Mouse (Mus musculus) small intestine, adult 2 months (tissue): Measurements from ENCODE around the gene Col9a2. TPM values are rescaled to one million over a fixed set of nuclear protein-coding genes. Genes with fewer than 3 reads are reported as not detected.

Source experiments
- H3K27ac ChIP-seq: fragments of 200-500 bp; 2 replicates; pipeline ENCODE4 v1.5.1; 2012; ENCODE audit warnings: low read depth, low read length, control low read depth, inconsistent platforms; ENCODE audit not compliant: insufficient read depth
- H3K27me3 ChIP-seq: fragments of 200-500 bp; 2 replicates; pipeline ENCODE4 v1.6.1; 2012; ENCODE audit warnings: mild to moderate bottlenecking, moderate library complexity, low read length, inconsistent platforms; ENCODE audit not compliant: control insufficient read depth, insufficient read depth
- H3K36me3 ChIP-seq: fragments of 200-500 bp; 2 replicates; pipeline ENCODE4 v1.6.1; 2012; ENCODE audit warnings: mild to moderate bottlenecking, low read length, control low read depth, inconsistent platforms; ENCODE audit not compliant: control insufficient read depth, insufficient read depth
- H3K4me1 ChIP-seq: fragments of 200-500 bp; 2 replicates; pipeline ENCODE4 v1.6.1; 2012; ENCODE audit warnings: low read length, inconsistent platforms, mixed read lengths; ENCODE audit not compliant: control insufficient read depth, insufficient read depth, insufficient read length
- H3K4me3 ChIP-seq: fragments of 200-500 bp; 2 replicates; pipeline ENCODE4 v1.5.1; 2012; ENCODE audit warnings: low read depth, mild to moderate bottlenecking, control low read depth, inconsistent platforms, low read length, moderate library complexity
- CTCF ChIP-seq: fragments of 200-500 bp; IDR thresholded peaks from 2 replicates; pipeline ENCODE4 v1.5.1; 2012; ENCODE audit warnings: low read depth, mild to moderate bottlenecking, control low read depth, inconsistent platforms, low read length, moderate library complexity, mixed read lengths; ENCODE audit not compliant: insufficient replicate concordance, insufficient read length; ENCODE audit errors: extremely low read depth
- POLR2A ChIP-seq: fragments of 200-500 bp; IDR thresholded peaks from 2 replicates; pipeline ENCODE4 v1.6.1; 2012; ENCODE audit warnings: low read depth, mild to moderate bottlenecking, control low read depth, inconsistent platforms, low read length, moderate library complexity
- WGBS: fragments of 180-500 bp; shearing (Covaris S2); methylation state at CpG from one replicate; pipeline ENCODE4 v1.1.7; 2018; 5-methylcytosine and 5-hydroxymethylcytosine counted together
- polyA plus RNA-seq: library from polyadenylated mRNA; depleted of rRNA; stranded (reverse); fragments of >200 nt; gene quantifications from 2 replicates; pipeline ENCODE4 v1.2.3, GENCODE M21; 2012

The Col9a2 gene
- polyA plus RNA-seq, 1 experiment: 0.18 TPM

DNA sequence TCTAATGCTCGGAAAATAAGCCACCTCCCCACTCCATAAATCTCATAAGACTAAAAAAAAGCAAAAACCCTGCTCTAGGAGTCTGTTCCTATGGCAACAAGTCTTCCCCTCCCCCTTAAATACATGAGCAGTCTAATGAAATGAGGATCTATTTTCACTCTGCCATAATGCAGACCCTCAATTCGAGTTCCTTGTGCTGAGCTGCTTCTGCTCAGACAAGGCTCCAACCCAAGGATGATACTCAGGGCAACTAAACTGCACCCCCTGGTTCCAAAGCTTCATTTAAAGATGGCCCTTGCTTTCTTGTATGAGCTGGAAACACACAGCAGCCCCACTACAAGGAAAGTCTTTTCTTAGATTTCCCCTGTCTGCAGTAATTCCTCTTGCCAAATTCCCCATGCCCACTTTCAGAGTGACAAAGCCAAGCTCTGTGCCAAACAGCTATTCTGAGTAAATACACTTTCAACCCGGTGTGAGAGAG is 35.5 kb upstream of the Col9a2 start:
- Histone ChIP-seq H3K4me1 (peaks cover 14% of the 10 kb centered on the region), H3K36me3 (no peaks in the 10 kb centered on the region), H3K27ac (no peak overlapping the region), H3K27me3 (no peaks in the 10 kb centered on the region), H3K4me3 (no peak overlapping the region)
- TF ChIP-seq CTCF: no peak
- no peak for TF ChIP-seq POLR2A
- 48% methylated on average over 3 of the region's 3 CpGs for WGBS

DNA sequence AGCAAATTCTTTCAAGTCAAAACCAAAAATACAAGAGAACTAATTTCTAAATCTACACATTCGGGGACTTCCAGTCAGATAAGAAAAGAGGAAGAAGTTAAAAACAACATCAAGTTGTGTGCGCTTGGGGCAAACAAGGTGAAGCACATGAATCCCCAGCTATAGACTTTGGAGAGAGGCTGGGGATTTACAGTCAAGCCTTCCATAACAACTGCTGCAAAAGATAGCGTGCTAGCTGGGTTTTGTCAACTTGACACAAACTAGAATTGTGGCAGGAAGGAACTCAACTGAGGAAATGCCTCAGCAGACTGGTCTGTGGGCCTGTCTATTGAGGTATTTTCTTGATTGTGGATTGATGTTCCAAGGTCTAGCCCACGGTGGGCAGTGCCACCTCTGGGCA is 34.5 kb upstream of the Col9a2 start:
- 52% methylated on average over 4 of the region's 4 CpGs for WGBS
- Histone ChIP-seq H3K36me3 (no peaks in the 10 kb centered on the region), H3K4me3 (no peak overlapping the region), H3K27ac (peak overlapping the region; percentile 57), H3K27me3 (no peaks in the 10 kb centered on the region), H3K4me1 (peaks cover 18% of the 10 kb centered on the region)
- TF ChIP-seq CTCF (no peak), POLR2A (no peak)

DNA sequence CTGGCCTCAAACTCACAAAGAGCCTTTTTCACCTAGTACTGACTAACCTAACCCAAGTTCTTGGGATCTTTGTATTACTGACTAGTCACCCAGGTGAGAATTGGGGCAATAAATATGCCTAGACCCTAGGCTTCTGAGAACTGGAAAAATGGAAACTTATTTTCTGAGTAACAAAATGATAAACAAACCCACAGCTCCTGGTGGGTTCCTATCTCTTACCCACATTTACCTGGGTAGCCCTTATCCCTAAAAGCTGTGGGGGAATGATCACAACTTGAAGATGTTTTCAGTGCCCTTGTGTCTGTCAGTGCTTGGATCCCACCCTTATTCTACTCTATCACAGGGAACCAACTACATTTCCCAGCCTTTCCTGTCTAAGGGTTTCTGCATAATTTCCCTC is 32.2 kb upstream of the Col9a2 start:
- Histone ChIP-seq H3K4me1 (peaks cover 24% of the 10 kb centered on the region), H3K4me3 (no peak overlapping the region), H3K36me3 (no peaks in the 10 kb centered on the region), H3K27me3 (no peaks in the 10 kb centered on the region), H3K27ac (no peak overlapping the region)
- TF ChIP-seq POLR2A: no peak
- TF ChIP-seq CTCF: no peak

DNA sequence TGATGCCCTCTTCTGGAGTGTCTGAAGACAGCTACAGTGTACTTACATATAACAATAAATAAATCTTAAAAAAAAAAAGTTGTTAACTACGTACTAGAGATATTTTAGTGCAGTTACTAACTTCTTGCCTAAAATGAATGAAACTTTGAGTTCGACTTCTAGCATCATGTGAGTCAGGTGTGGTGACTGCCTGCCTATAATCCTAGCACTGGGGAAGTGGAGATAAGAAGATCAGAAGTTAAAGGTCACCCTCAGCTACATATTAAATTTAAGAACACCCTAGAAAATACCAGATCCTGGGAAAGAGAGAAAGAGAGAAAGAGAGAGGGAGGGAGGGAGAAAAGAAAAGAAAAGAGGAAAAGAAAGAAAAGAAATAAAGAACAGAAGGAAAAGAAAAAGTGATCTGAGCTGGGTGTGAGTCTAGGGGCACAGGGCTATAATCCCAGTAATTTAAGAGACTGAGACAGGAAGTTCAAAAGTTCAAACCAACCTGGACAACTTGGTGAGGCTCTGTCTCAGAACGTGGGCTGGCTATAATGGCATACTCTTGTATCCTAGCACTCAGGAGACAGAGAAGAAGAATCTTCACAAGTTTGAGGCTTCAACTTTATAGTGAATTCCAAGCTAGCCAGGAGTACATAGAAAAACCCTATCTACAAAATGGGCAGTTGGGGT is 31.0 kb upstream of the Col9a2 start:
- TF ChIP-seq POLR2A: no peak
- no peak for TF ChIP-seq CTCF
- Histone ChIP-seq H3K36me3 (no peaks in the 10 kb centered on the region), H3K4me3 (no peak overlapping the region), H3K27me3 (no peaks in the 10 kb centered on the region), H3K27ac (no peak overlapping the region), H3K4me1 (peaks cover 27% of the 10 kb centered on the region)
- WGBS: 41% methylated on average over 3 of the region's 3 CpGs

DNA sequence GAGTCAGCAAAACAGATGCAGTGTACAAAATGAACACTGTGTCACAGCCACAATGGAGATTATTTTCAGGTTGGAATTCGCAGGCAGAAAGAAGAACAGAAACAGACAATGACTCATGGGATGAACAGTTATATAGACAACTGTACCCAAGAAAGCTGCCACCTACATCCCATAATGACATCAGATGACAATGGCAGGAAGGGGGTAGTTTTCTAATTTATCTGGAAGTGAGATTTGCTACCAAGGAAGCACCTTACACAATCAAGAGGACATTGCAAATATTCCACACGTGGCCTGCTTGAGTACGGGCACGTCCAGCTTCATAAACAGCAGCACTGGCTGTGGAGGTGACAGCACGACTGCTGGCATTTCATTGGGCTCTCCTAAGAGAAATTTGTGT is 30.0 kb upstream of the Col9a2 start:
- Histone ChIP-seq H3K27me3 (no peaks in the 10 kb centered on the region), H3K4me3 (no peak overlapping the region), H3K27ac (no peak overlapping the region), H3K4me1 (peaks cover 27% of the 10 kb centered on the region), H3K36me3 (no peaks in the 10 kb centered on the region)
- TF ChIP-seq POLR2A (no peak), CTCF (no peak)
- 78% methylated on average over 5 of the region's 5 CpGs for WGBS

DNA sequence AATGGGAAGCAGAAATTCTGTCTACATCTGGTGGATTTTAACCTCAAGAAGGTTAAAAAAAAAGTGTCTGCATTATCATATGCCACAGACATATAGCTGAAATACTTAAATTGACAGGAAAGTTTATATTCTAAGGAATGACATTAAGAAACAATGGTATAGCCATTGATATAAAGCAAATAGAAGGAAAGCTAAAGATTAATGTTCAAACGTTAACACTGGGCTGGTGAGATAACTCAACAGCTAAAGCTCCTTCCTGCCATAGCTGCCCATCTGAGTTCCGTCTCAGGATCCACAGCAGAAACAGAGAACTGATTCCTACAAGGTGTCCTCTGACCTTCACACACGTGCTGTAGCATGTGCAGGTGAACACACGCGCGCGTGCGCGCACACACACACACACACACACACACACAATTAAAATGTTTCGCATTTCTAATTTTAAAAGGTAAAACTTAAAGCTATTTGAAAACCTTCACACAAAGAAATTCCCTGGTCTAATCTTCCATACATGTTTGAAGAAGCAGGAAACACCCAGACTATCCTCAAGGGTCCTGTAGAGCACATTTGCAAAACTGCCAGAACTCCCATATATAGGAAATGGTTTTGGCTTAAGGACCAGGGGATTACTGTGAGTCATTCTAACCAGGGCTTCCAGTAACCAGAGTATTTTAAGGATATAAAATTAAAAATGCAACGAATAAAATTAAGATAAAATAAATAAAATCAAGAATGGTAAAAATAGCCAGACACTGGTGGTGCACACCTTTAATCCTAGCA is 28.2 kb upstream of the Col9a2 start:
- WGBS: 66% methylated on average over 11 of the region's 11 CpGs
- no peak overlapping the region for H3K4me3 ChIP-seq
- H3K4me1 ChIP-seq: peaks cover 25% of the 10 kb centered on the region
- TF ChIP-seq POLR2A (no peak), CTCF (no peak)
- no peaks in the 10 kb centered on the region for H3K36me3 ChIP-seq
- H3K27me3 ChIP-seq: no peaks in the 10 kb centered on the region
- no peak overlapping the region for H3K27ac ChIP-seq

DNA sequence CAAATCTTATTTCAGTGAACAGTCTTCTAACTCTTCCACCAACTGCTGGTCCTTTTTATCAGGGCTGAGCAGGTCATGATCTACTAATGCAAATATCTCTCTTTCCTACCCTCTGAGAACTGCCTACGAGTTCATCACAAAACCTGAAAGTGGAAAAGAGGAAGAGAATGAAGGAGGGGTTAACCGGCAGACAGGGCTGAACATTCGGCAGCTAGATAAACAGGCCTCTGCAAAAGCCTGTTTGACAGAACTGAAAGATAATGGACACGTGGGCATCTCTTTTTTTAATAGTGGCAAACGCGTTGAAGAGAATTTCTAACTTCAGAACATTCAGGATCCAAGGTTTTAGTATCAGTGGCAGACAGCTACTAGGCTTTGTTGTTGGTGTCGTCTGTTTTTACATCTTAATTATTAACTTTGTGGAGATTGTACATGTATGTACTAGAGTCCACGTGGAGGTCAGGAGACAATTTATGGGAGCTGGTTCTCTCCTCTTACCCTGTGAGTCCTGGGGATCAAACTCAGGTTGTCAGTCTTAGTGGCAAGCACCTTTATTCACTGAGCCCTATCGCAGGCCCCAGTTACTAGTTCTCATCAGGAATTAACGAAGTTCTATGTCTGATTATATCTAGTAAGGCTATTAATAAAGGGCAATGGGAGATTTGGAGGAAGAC is 24.5 kb upstream of the Col9a2 start:
- WGBS: 26% methylated on average over 10 of the region's 10 CpGs
- Histone ChIP-seq H3K27ac (peak overlapping the region; percentile 15; the same call in 1 of the 2 replicates), H3K4me3 (no peak overlapping the region), H3K27me3 (no peaks in the 10 kb centered on the region), H3K4me1 (peaks cover 14% of the 10 kb centered on the region), H3K36me3 (no peaks in the 10 kb centered on the region)
- TF ChIP-seq CTCF (no peak), POLR2A (no peak)
